Mouse (Mus musculus): ENCODE data around the gene Gm4450.

GRCm38 (mm10) chr3:98413733-98414132 lies 43.2 kb downstream of the Gm4450 start:
- TF ChIP-seq CTCF (IDR thresholded peaks at IDR 0.05; ENCODE audit: borderline replicate concordance, control insufficient read depth, extremely low read depth, insufficient read depth, low read length, poor library complexity), result no peak
- TF ChIP-seq POLR2A (IDR thresholded peaks at IDR 0.05; ENCODE audit: control insufficient read depth, extremely low read depth, insufficient read depth, low read length, poor library complexity), result no peak

Data from thymus, adult 2 months (tissue).